Mouse (Mus musculus): ENCODE measurements around the gene Rrm1. TPM values are rescaled to one million over a fixed set of nuclear protein-coding genes. Genes with fewer than 3 reads are reported as not detected.

Rrm1 gene
- polyA plus RNA-seq, 1 experiment from 2014 or later = 66.4 TPM

DNA sequence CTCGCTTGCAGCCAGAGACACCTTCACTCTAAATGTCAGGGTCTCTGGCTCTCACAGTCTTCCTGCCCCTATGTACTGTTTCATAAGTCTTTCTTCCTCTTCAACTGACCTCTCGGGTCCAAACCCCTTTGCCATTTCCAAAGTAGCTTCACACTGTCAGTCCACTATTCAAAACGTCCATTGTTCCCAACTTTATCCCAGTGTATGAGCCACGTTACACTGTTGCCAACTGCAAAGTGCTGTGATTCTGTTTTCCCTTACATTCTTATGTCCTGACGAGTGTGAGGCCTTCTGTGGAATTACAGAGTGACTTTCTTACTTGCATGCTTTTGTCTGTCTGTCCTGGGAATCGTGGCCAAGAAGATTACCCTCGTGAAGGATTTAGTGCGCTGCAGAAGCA lies 26.1 kb downstream of the Rrm1 start:
- DNase-seq (no peak), ATAC-seq (no peak)
- 89% methylated on average over 8 of the region's 8 CpGs for WGBS (ENCODE audit: insufficient replicate concordance)
- Histone ChIP-seq H3K36me3 (replicated peaks; ENCODE audit: insufficient read depth, low read length) (peaks cover 69% of the 10 kb centered on the region), H3K4me3 (ENCODE audit: low read depth, low read length) (no peak overlapping the region), H3K27me3 (ENCODE audit: insufficient read depth, low read length) (no peaks in the 10 kb centered on the region), H3K9ac (replicated peaks) (no peak overlapping the region), H3K4me1 (ENCODE audit: insufficient read depth) (no peaks in the 10 kb centered on the region), H3K27ac (ENCODE audit: low read depth) (no peak overlapping the region), H3K4me2 (ENCODE audit: low read depth, low read length) (no peak overlapping the region), H3K9me3 (ENCODE audit: low read length) (no peaks in the 10 kb centered on the region)
- TF ChIP-seq EP300 (IDR thresholded peaks at IDR 0.05; ENCODE audit: low read depth) (no peak), CTCF (IDR thresholded peaks at IDR 0.05; ENCODE audit: low read depth) (no peak)

DNA sequence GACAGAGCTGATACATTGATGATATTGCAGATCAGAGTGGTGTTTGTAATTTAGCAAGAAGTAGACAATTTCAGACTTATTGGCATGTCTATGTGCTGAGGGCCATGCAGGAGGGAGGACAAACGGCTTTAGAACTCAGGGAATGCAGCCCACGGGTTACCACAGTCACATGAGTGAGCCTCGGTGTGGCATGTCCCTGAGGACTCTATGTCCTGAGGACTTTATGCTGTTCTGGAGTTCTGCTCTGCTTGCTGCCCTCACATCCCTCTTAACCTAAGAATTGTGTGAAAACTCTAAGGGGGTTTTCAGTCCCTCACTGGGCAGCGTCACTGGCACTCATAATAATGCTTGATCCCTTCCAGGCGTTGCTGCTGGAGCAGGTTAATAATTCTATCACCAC lies 31.2 kb downstream of the Rrm1 start:
- no peak overlapping the region for H3K4me3 ChIP-seq (ENCODE audit: low read depth, low read length)
- H3K9me3 ChIP-seq (ENCODE audit: low read length) = no peaks in the 10 kb centered on the region
- peaks cover 22% of the 10 kb centered on the region for H3K36me3 ChIP-seq (replicated peaks; ENCODE audit: insufficient read depth, low read length)
- WGBS (ENCODE audit: insufficient replicate concordance) = 73% methylated on average over 5 of the region's 5 CpGs
- no peak overlapping the region for H3K9ac ChIP-seq (replicated peaks)
- ATAC-seq (no peak), DNase-seq (no peak)
- no peaks in the 10 kb centered on the region for H3K4me1 ChIP-seq (ENCODE audit: insufficient read depth)
- no peak overlapping the region for H3K4me2 ChIP-seq (ENCODE audit: low read depth, low read length)
- H3K27ac ChIP-seq (ENCODE audit: low read depth) = no peak overlapping the region
- TF ChIP-seq EP300 (IDR thresholded peaks at IDR 0.05; ENCODE audit: low read depth) (no peak), CTCF (IDR thresholded peaks at IDR 0.05; ENCODE audit: low read depth) (no peak)
- H3K27me3 ChIP-seq (ENCODE audit: insufficient read depth, low read length) = no peaks in the 10 kb centered on the region

DNA sequence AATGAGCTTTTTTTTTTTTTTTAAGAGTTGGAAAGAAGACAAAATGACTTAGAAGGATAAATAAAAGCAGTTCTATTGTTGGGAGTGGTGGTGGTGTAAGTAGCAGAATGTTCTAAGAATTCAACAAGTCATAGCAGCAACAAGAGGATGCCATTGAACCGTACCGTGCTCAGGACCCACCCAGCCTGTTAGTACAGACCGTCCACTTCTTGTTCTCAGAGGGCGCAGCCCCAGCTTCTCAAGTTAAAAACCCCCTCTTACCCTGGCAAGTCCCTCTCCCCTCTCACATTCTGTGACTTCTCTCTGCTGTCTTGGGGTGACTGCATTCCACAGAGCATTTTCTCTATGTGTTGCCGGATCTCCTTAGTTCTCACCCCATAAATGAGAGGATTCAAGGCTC lies 35.1 kb downstream of the Rrm1 start:
- no peak overlapping the region for H3K4me2 ChIP-seq (ENCODE audit: low read depth, low read length)
- 94% methylated on average over 5 of the region's 5 CpGs for WGBS (ENCODE audit: insufficient replicate concordance)
- TF ChIP-seq EP300 (IDR thresholded peaks at IDR 0.05; ENCODE audit: low read depth) (no peak), CTCF (IDR thresholded peaks at IDR 0.05; ENCODE audit: low read depth) (no peak)

DNA sequence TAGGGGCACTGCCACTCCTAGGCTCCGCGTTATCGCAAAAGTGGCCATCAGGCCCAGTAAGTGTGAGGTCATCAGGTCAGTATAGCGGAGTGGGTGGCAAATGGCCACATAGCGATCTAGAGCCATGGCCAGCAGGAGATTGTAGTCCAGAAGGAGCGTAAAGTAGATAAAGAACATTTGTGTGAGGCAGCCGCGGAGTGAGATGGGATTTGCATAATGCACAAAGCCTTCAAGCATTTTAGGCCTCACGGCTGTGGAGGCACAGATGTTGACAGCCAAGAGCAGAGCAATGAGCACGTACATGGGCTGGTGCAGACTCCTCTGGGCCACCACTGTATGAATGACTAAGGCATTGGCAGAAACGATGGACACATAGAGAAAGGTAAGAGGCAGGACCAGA lies 35.9 kb downstream of the Rrm1 start:
- WGBS (ENCODE audit: insufficient replicate concordance) = 82% methylated on average over 11 of the region's 11 CpGs
- Histone ChIP-seq H3K9ac (replicated peaks) (no peak overlapping the region), H3K36me3 (replicated peaks; ENCODE audit: insufficient read depth, low read length) (no peaks in the 10 kb centered on the region), H3K4me2 (ENCODE audit: low read depth, low read length) (no peak overlapping the region), H3K27ac (ENCODE audit: low read depth) (no peak overlapping the region), H3K9me3 (ENCODE audit: low read length) (no peaks in the 10 kb centered on the region), H3K4me1 (ENCODE audit: insufficient read depth) (no peaks in the 10 kb centered on the region), H3K27me3 (ENCODE audit: insufficient read depth, low read length) (no peaks in the 10 kb centered on the region), H3K4me3 (ENCODE audit: low read depth, low read length) (no peak overlapping the region)
- TF ChIP-seq CTCF (IDR thresholded peaks at IDR 0.05; ENCODE audit: low read depth) = no peak; the same call in 1 of the 2 replicates
- TF ChIP-seq EP300 (IDR thresholded peaks at IDR 0.05; ENCODE audit: low read depth) = no peak
- no peak for DNase-seq
- ATAC-seq = no peak

More for the DNA sequence above, 35.1 kb downstream of the Rrm1 start:
- no peaks in the 10 kb centered on the region for H3K36me3 ChIP-seq (replicated peaks; ENCODE audit: insufficient read depth, low read length)
- H3K27ac ChIP-seq (ENCODE audit: low read depth) = no peak overlapping the region
- no peak overlapping the region for H3K4me3 ChIP-seq (ENCODE audit: low read depth, low read length)
- H3K27me3 ChIP-seq (ENCODE audit: insufficient read depth, low read length) = no peaks in the 10 kb centered on the region
- ATAC-seq = no peak
- H3K9me3 ChIP-seq (ENCODE audit: low read length) = no peaks in the 10 kb centered on the region
- H3K4me1 ChIP-seq (ENCODE audit: insufficient read depth) = no peaks in the 10 kb centered on the region
- no peak overlapping the region for H3K9ac ChIP-seq (replicated peaks)
- no peak for DNase-seq

DNA sequence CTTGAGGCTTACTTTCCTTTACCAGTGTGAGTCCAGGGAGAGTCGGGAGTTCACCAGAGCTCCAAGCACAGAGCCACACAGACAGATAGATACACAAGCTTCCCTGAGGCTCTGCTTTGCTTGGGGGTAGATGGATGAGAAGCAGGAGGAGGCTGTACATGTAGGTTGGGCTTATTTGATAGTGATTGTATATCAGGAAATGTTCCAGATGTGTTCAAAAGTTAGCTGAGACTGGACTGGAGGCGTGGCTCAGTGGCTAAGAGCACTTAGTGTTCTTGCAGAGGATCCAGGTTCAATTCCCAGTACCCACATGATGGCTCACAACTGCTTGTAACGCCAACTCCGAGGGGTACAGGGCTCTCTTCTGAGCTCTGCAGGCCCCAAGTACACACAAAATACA lies 36.9 kb downstream of the Rrm1 start:
- H3K4me3 ChIP-seq (ENCODE audit: low read depth, low read length) = no peak overlapping the region
- DNase-seq (no peak), ATAC-seq (no peak)
- H3K9ac ChIP-seq (replicated peaks) = no peak overlapping the region
- no peak overlapping the region for H3K27ac ChIP-seq (ENCODE audit: low read depth)
- no peaks in the 10 kb centered on the region for H3K36me3 ChIP-seq (replicated peaks; ENCODE audit: insufficient read depth, low read length)
- WGBS (ENCODE audit: insufficient replicate concordance) = 67% methylated on average over 4 of the region's 4 CpGs
- H3K4me2 ChIP-seq (ENCODE audit: low read depth, low read length) = no peak overlapping the region
- no peaks in the 10 kb centered on the region for H3K27me3 ChIP-seq (ENCODE audit: insufficient read depth, low read length)
- H3K9me3 ChIP-seq (ENCODE audit: low read length) = no peaks in the 10 kb centered on the region
- no peak for TF ChIP-seq CTCF (IDR thresholded peaks at IDR 0.05; ENCODE audit: low read depth)
- TF ChIP-seq EP300 (IDR thresholded peaks at IDR 0.05; ENCODE audit: low read depth) = no peak
- H3K4me1 ChIP-seq (ENCODE audit: insufficient read depth) = no peaks in the 10 kb centered on the region

DNA sequence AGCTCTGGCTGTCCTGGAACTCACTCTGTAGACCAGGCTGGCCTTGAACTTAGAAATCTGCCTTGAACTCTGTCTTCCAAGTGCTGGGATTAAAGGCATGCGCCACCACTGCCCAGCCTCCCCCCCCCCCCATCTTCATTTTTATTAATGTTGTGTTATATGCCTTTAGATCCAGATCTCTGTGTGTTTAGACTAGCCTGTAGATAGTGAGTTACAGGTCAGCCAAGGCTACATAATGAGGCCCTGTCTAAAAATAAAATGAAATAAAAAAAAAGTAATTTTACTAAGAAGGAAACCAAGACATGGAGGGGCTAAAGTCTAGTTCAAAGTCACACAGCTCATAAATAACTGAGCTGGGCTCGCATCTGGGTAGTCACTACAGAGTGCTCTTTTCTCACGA lies 37.4 kb downstream of the Rrm1 start:
- Histone ChIP-seq H3K4me3 (ENCODE audit: low read depth, low read length) (no peak overlapping the region), H3K27ac (ENCODE audit: low read depth) (no peak overlapping the region), H3K4me1 (ENCODE audit: insufficient read depth) (no peaks in the 10 kb centered on the region), H3K9me3 (ENCODE audit: low read length) (no peaks in the 10 kb centered on the region), H3K4me2 (ENCODE audit: low read depth, low read length) (no peak overlapping the region), H3K27me3 (ENCODE audit: insufficient read depth, low read length) (no peaks in the 10 kb centered on the region), H3K9ac (replicated peaks) (no peak overlapping the region), H3K36me3 (replicated peaks; ENCODE audit: insufficient read depth, low read length) (no peaks in the 10 kb centered on the region)
- ATAC-seq = no peak
- WGBS (ENCODE audit: insufficient replicate concordance) = 81% methylated on average over 3 of the region's 3 CpGs
- DNase-seq = no peak
- TF ChIP-seq CTCF (IDR thresholded peaks at IDR 0.05; ENCODE audit: low read depth) (no peak), EP300 (IDR thresholded peaks at IDR 0.05; ENCODE audit: low read depth) (no peak)
